Mouse (Mus musculus) neural tube, embryonic 13.5 days (tissue): Measurements from ENCODE around the gene Fli1. TPM values are rescaled to one million over a fixed set of nuclear protein-coding genes. Genes with fewer than 3 reads are reported as not detected.
A peak's percentile ranks its signal among the peaks of the same experiment; 100 is the strongest.

Experiments
- ATAC-seq: fragments of 200-750 bp; cut with Nextera tagmentation; 2 replicates; pipeline ENCODE4 v1.8.0; 2017; ENCODE audit warnings: low read depth, mild to moderate bottlenecking, moderate TSS enrichment, moderate library complexity
- H3K27ac ChIP-seq: fragments of 300-500 bp; sonication (generic); replicated peaks from 2 replicates; pipeline ENCODE4 v1.5.1; 2015; ENCODE audit warnings: moderate library complexity, mild to moderate bottlenecking, inconsistent platforms
- H3K27me3 ChIP-seq: fragments of 300-500 bp; sonication (generic); 2 replicates; pipeline ENCODE4 v1.6.1; 2015; ENCODE audit warnings: mild to moderate bottlenecking, inconsistent platforms
- H3K36me3 ChIP-seq: fragments of 300-500 bp; sonication (generic); 2 replicates; pipeline ENCODE4 v1.6.1; 2015; ENCODE audit warnings: mild to moderate bottlenecking, inconsistent platforms
- H3K4me1 ChIP-seq: fragments of 300-500 bp; sonication (generic); replicated peaks from 2 replicates; pipeline ENCODE4 v1.6.1; 2015; ENCODE audit warnings: inconsistent platforms
- H3K4me2 ChIP-seq: fragments of 300-500 bp; sonication (generic); 2 replicates; pipeline ENCODE4 v1.6.1; 2015; ENCODE audit warnings: inconsistent platforms, mild to moderate bottlenecking, moderate library complexity
- H3K4me3 ChIP-seq: fragments of 300-500 bp; sonication (generic); 2 replicates; pipeline ENCODE4 v1.5.1; 2015; ENCODE audit warnings: mild to moderate bottlenecking, inconsistent platforms
- H3K9ac ChIP-seq: fragments of 300-500 bp; sonication (generic); 2 replicates; pipeline ENCODE4 v1.6.1; 2015; ENCODE audit warnings: moderate library complexity, mild to moderate bottlenecking, inconsistent platforms
- H3K9me3 ChIP-seq: fragments of 300-500 bp; sonication (generic); 2 replicates; pipeline ENCODE4 v1.6.1; 2016; ENCODE audit warnings: inconsistent platforms
- WGBS: fragments of 180-500 bp; shearing (Covaris S2); methylation state at CpG from one replicate; pipeline ENCODE4 v1.1.7; 2015; 5-methylcytosine and 5-hydroxymethylcytosine counted together
- polyA plus RNA-seq: library from polyadenylated mRNA; unstranded; fragments of >200 nt; fragmentation: Nextera tagmentation; extraction: Ambion mirVana; gene quantifications from 2 replicates; pipeline ENCODE4 v1.2.1, GENCODE M21; 2015

The Fli1 gene
- polyA plus RNA-seq, 1 experiment from 2014 or later: 10.1 TPM

GRCm38 (mm10) chr9:32518351-32519075 lies 24.1 kb downstream of the Fli1 start:
- Histone ChIP-seq H3K4me3 (no peak overlapping the region), H3K4me1 (0 out of 2 replicates have a peak, but pooled peaks cover 3% of the 10 kb centered on the region), H3K9me3 (no peaks in the 10 kb centered on the region), H3K4me2 (no peak overlapping the region), H3K27me3 (no peaks in the 10 kb centered on the region), H3K27ac (peak overlapping the region; percentile 33), H3K9ac (no peak overlapping the region), H3K36me3 (no peaks in the 10 kb centered on the region)
- 76% methylated on average over 13 of the region's 13 CpGs for WGBS
- no peak for ATAC-seq

- Histone ChIP-seq H3K27ac (no peak overlapping the region), H3K27me3 (no peaks in the 10 kb centered on the region), H3K36me3 (no peaks in the 10 kb centered on the region), H3K9ac (no peak overlapping the region), H3K9me3 (no peaks in the 10 kb centered on the region), H3K4me1 (0 out of 2 replicates have a peak, but pooled peaks cover 3% of the 10 kb centered on the region), H3K4me2 (no peak overlapping the region), H3K4me3 (no peak overlapping the region)
- no peak for ATAC-seq
- WGBS: 81% methylated on average over 9 of the region's 9 CpGs
These were observed 26.0 kb downstream of the Fli1 start for GRCm38 (mm10) chr9:32516691-32517090.

- H3K4me3 ChIP-seq: no peak overlapping the region
- H3K36me3 ChIP-seq: no peaks in the 10 kb centered on the region
- ATAC-seq: no peak
- H3K4me1 ChIP-seq: 0 out of 2 replicates have a peak, but pooled peaks cover 3% of the 10 kb centered on the region
- no peaks in the 10 kb centered on the region for H3K27me3 ChIP-seq
- 79% methylated on average over 10 of the region's 10 CpGs for WGBS
- no peak overlapping the region for H3K27ac ChIP-seq
- H3K9ac ChIP-seq: no peak overlapping the region
- H3K9me3 ChIP-seq: no peaks in the 10 kb centered on the region
- H3K4me2 ChIP-seq: no peak overlapping the region
These were observed 26.6 kb downstream of the Fli1 start for GRCm38 (mm10) chr9:32515894-32516686.

GRCm38 (mm10) chr9:32514406-32515058 lies 28.1 kb downstream of the Fli1 start:
- Histone ChIP-seq H3K27me3 (no peaks in the 10 kb centered on the region), H3K4me3 (no peak overlapping the region), H3K9ac (no peak overlapping the region), H3K27ac (no peak overlapping the region), H3K4me2 (no peak overlapping the region), H3K9me3 (no peaks in the 10 kb centered on the region), H3K36me3 (no peaks in the 10 kb centered on the region), H3K4me1 (0 out of 2 replicates have a peak, but pooled peaks cover 3% of the 10 kb centered on the region)
- WGBS: 70% methylated on average over 6 of the region's 6 CpGs
- no peak for ATAC-seq

- no peaks in the 10 kb centered on the region for H3K27me3 ChIP-seq
- H3K27ac ChIP-seq: no peak overlapping the region
- H3K36me3 ChIP-seq: no peaks in the 10 kb centered on the region
- H3K9ac ChIP-seq: no peak overlapping the region
- no peak overlapping the region for H3K4me2 ChIP-seq
- ATAC-seq: no peak
- 78% methylated on average over 2 of the region's 2 CpGs for WGBS
- no peaks in the 10 kb centered on the region for H3K9me3 ChIP-seq
- H3K4me1 ChIP-seq: 0 out of 2 replicates have a peak, but pooled peaks cover 3% of the 10 kb centered on the region
- H3K4me3 ChIP-seq: no peak overlapping the region
These were observed 29.2 kb downstream of the Fli1 start for GRCm38 (mm10) chr9:32513471-32513870.

GRCm38 (mm10) chr9:32510454-32511263 lies 32.0 kb downstream of the Fli1 start:
- H3K9ac ChIP-seq: no peak overlapping the region

GRCm38 (mm10) chr9:32509706-32510156 lies 32.9 kb downstream of the Fli1 start:
- Histone ChIP-seq H3K4me1 (0 out of 2 replicates have a peak, but pooled peaks cover 3% of the 10 kb centered on the region), H3K4me3 (no peak overlapping the region), H3K27ac (no peak overlapping the region), H3K4me2 (no peak overlapping the region), H3K36me3 (no peaks in the 10 kb centered on the region), H3K9me3 (no peaks in the 10 kb centered on the region), H3K27me3 (no peaks in the 10 kb centered on the region), H3K9ac (no peak overlapping the region)
- 76% methylated on average over 7 of the region's 7 CpGs for whole genome bisulfite sequencing
- no peak for ATAC-seq

More at GRCm38 (mm10) chr9:32510454-32511263, 32.0 kb downstream of the Fli1 start:
- 83% methylated on average over 7 of the region's 7 CpGs for WGBS
- Histone ChIP-seq H3K4me2 (no peak overlapping the region), H3K4me3 (no peak overlapping the region), H3K4me1 (0 out of 2 replicates have a peak, but pooled peaks cover 3% of the 10 kb centered on the region), H3K36me3 (no peaks in the 10 kb centered on the region), H3K27me3 (no peaks in the 10 kb centered on the region), H3K27ac (no peak overlapping the region), H3K9me3 (no peaks in the 10 kb centered on the region)
- no peak for ATAC-seq

DNA sequence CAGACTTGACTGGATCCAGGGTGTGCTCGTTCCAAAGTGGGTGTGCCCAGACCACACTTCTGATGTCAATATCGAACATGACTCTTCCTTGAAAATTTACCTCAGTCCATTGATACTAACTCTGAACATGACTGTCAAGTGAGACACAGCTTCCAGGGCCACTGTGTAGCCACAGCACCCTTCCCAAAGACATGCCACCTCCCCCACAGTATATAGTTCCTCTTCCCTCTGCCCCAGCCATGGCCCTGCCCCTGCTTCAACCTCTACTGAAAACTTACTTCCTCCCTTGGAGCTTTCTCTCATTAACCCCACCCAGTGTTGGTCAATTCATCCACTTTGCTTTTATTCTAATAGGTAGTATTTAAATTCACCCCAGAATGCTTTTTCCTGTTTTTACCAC lies 34.0 kb downstream of the Fli1 start:
- WGBS: 87% methylated on average over 2 of the region's 2 CpGs
- H3K27me3 ChIP-seq: no peaks in the 10 kb centered on the region
- H3K4me1 ChIP-seq: no peaks in the 10 kb centered on the region
- H3K27ac ChIP-seq: no peak overlapping the region
- no peaks in the 10 kb centered on the region for H3K36me3 ChIP-seq
- no peak overlapping the region for H3K9ac ChIP-seq
- ATAC-seq: no peak
- H3K9me3 ChIP-seq: no peaks in the 10 kb centered on the region
- no peak overlapping the region for H3K4me3 ChIP-seq
- no peak overlapping the region for H3K4me2 ChIP-seq

DNA sequence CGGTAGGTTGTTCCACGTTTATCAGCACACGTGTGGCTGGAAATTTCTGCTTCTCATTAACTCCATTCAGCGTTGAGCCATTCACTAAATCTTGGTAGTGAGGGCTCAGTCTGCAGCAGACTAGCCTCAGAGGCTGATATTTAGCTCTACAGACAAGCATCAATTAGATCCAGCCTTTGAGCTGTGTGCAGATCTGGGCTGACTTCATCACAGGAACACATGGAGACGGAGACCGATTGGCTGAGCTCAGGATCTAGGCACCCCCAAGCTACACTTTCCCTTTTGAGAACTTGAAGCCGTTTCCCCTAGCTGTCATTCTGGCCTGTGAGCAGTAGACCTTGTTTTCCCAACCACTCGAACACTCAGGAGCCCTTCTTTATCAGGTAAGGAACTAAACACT lies 34.5 kb downstream of the Fli1 start:
- WGBS: 77% methylated on average over 8 of the region's 8 CpGs
- Histone ChIP-seq H3K4me2 (no peak overlapping the region), H3K27ac (no peak overlapping the region), H3K4me3 (no peak overlapping the region), H3K9ac (no peak overlapping the region), H3K36me3 (no peaks in the 10 kb centered on the region), H3K9me3 (no peaks in the 10 kb centered on the region), H3K27me3 (no peaks in the 10 kb centered on the region), H3K4me1 (no peaks in the 10 kb centered on the region)
- ATAC-seq: no peak

DNA sequence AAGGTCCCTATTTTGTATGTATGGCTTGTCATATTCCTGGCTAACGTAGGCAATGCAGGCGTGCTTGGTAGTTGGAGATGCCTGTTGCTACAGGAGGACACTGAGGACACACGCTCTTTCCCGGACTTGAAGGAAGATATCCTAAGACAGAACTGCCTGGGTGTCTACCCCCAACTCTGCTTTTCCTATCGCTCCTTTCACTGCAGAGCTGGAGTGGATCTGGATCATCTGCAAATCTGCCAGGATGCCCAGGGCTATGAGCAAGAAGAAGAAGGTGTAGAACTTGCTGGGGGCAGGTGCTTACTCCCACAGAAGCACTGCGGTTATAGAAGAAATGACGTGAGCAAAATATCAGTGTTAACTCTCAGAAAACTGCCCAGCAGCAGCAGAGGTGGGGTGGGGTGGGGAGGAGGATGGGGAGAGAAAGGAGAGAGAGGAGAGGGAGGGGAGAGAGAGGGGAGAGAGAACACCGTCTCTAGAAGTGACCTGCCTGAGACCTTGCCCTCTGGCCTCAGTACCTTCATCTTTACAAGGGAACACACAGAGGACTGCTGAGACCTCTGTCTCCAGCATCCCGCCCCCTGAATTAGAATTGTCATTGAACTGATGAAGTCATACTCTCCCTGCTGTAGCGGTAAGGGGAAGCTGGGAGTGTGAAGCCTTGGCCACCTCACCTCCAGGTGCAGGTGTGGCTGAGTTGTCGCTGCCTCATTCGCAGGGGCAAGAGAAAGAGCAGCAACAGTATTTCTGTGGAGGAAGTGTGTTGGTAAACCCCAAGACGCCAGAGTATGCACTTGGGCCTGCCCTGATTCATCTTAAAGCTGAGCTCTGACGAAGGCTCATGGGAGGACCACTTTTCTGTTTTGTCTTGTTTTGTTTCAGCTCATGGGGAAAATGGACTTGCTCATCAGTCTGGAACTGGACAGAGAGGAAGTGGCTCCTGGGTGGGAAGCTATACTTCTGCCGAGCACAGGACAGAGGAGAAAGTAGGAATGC lies 35.5 kb downstream of the Fli1 start:
- WGBS: 75% methylated on average over 15 of the region's 15 CpGs
- H3K36me3 ChIP-seq: no peaks in the 10 kb centered on the region
- H3K27me3 ChIP-seq: no peaks in the 10 kb centered on the region
- H3K9me3 ChIP-seq: no peaks in the 10 kb centered on the region
- H3K4me2 ChIP-seq: no peak overlapping the region
- no peaks in the 10 kb centered on the region for H3K4me1 ChIP-seq
- H3K4me3 ChIP-seq: no peak overlapping the region
- H3K9ac ChIP-seq: no peak overlapping the region
- H3K27ac ChIP-seq: 0 out of 2 replicates have a peak overlapping the region, but pooled peaks have one; percentile 33
- no peak for ATAC-seq
